Mouse (Mus musculus): ENCODE results near the gene Txn1.

The Txn1 gene

GRCm38 (mm10) chr4:57940631-57941030, 15.6 kb downstream of the Txn1 start:
- ATAC-seq (ENCODE audit: low TSS enrichment): no peak

GRCm38 (mm10) chr4:57937292-57937691, 18.9 kb downstream of the Txn1 start:
- no peak for ATAC-seq (ENCODE audit: low TSS enrichment)

- no peak for ATAC-seq (ENCODE audit: low TSS enrichment)
Measured at GRCm38 (mm10) chr4:57934181-57934580, 22.0 kb downstream of the Txn1 start.

- no peak for ATAC-seq (ENCODE audit: low TSS enrichment)
Measured at GRCm38 (mm10) chr4:57930559-57931170, 25.5 kb downstream of the Txn1 start.

- ATAC-seq (ENCODE audit: low TSS enrichment): peak; percentile 67; the same call in 1 of the 2 replicates
Measured at GRCm38 (mm10) chr4:57927464-57928205, 28.6 kb downstream of the Txn1 start.

GRCm38 (mm10) chr4:57924556-57925071, 31.6 kb downstream of the Txn1 start:
- ATAC-seq (ENCODE audit: low TSS enrichment): no peak

GRCm38 (mm10) chr4:57922171-57922570, 34.0 kb downstream of the Txn1 start:
- ATAC-seq (ENCODE audit: low TSS enrichment): no peak

- ATAC-seq (ENCODE audit: low TSS enrichment): no peak
Measured at GRCm38 (mm10) chr4:57920522-57920921, 35.7 kb downstream of the Txn1 start.

- no peak for ATAC-seq (ENCODE audit: low TSS enrichment)
Measured at GRCm38 (mm10) chr4:57919494-57920423, 36.5 kb downstream of the Txn1 start.

- ATAC-seq (ENCODE audit: low TSS enrichment): no peak
Measured at GRCm38 (mm10) chr4:57916711-57917110, 39.5 kb downstream of the Txn1 start.

- no peak for ATAC-seq (ENCODE audit: low TSS enrichment)
Measured at GRCm38 (mm10) chr4:57916201-57916661, 40.0 kb downstream of the Txn1 start, which contains the start of gene D630039A03Rik. TSS of gene D630039A03Rik (minus strand) at chr4:57916297.

- ATAC-seq (ENCODE audit: low TSS enrichment): no peak; the same call in 1 of the 2 replicates
Measured at GRCm38 (mm10) chr4:57915216-57915965, 40.8 kb downstream of the Txn1 start.

- no peak for ATAC-seq (ENCODE audit: low TSS enrichment)
Measured at GRCm38 (mm10) chr4:57914193-57915190, 41.7 kb downstream of the Txn1 start.

GRCm38 (mm10) chr4:57913021-57913420, 43.2 kb downstream of the Txn1 start:
- no peak for ATAC-seq (ENCODE audit: low TSS enrichment)

- no peak for ATAC-seq (ENCODE audit: low TSS enrichment)
Measured at GRCm38 (mm10) chr4:57908860-57909259, 47.4 kb downstream of the Txn1 start.

- no peak for ATAC-seq (ENCODE audit: low TSS enrichment)
Measured at GRCm38 (mm10) chr4:57906708-57907107, 49.5 kb downstream of the Txn1 start.

- 0 out of 2 replicates have a peak, but pooled peaks have one; percentile 15 for ATAC-seq (ENCODE audit: low TSS enrichment)
Measured at GRCm38 (mm10) chr4:57904638-57905037, 51.6 kb downstream of the Txn1 start.

GRCm38 (mm10) chr4:57904211-57904610, 52.0 kb downstream of the Txn1 start:
- peak; percentile 80 for ATAC-seq (ENCODE audit: low TSS enrichment)

GRCm38 (mm10) chr4:57902619-57903018, 53.6 kb downstream of the Txn1 start:
- ATAC-seq (ENCODE audit: low TSS enrichment): no peak

GRCm38 (mm10) chr4:57901210-57901609, 55.0 kb downstream of the Txn1 start:
- ATAC-seq (ENCODE audit: low TSS enrichment): peak; percentile 83
